Mouse (Mus musculus): Measurements from ENCODE around the gene Trim31.

GRCm38 (mm10) chr17:36952631-36953030 is 54.7 kb downstream of the Trim31 start:
- TF ChIP-seq EP300 (IDR thresholded peaks at IDR 0.05; ENCODE audit: low read depth): no peak
- TF ChIP-seq CTCF (IDR thresholded peaks at IDR 0.05; ENCODE audit: low read depth): no peak

Data from liver, embryonic 14.5 days (tissue).